Mouse (Mus musculus): ENCODE data around the gene Phactr2. TPM values are rescaled to one million over a fixed set of nuclear protein-coding genes. Genes with fewer than 3 reads are reported as not detected.
"Not testable (repeated sequence)": the region's sequence is repeated elsewhere in the genome, so short reads cannot be mapped to it uniquely, and the experiment has no call there.

Phactr2 gene
- polyA plus RNA-seq, 1 experiment = 6.6 TPM

DNA sequence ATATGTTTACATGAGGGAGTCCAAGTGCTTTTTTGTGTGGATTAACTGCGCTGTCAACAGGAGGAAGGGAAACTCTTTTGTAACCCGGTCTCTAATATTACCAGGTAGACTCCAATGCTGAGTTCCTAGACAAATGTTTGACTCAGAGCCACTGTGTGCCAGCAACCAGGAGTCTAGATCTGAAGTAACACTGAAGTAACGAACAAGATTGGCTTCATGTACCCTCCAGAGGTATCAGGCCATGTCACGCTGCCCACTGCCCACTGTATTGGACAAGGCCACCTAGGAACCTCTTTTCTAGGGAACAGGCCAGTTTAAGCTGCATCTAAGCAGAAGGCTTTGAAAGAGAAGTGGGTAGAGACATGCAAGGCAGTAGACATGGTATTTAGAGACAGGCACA lies 265.2 kb downstream of the Phactr2 start:
- no peaks in the 10 kb centered on the region for H3K4me1 ChIP-seq (ENCODE audit: control insufficient read depth, insufficient read depth, low read length)
- H3K9me3 ChIP-seq (replicated peaks; ENCODE audit: control insufficient read depth, insufficient read depth, low read length, poor library complexity, severe bottlenecking) = no peaks in the 10 kb centered on the region
- no peaks in the 10 kb centered on the region for H3K36me3 ChIP-seq (ENCODE audit: control insufficient read depth, insufficient read depth, low read length, poor library complexity, severe bottlenecking)
- H3K27ac ChIP-seq (ENCODE audit: insufficient read depth, low read length) = no peak overlapping the region
- H3K4me3 ChIP-seq (ENCODE audit: low read depth, low read length) = no peak overlapping the region
- H3K27me3 ChIP-seq (ENCODE audit: control insufficient read depth, insufficient read depth, low read length, poor library complexity, severe bottlenecking) = no peaks in the 10 kb centered on the region
- H3K9ac ChIP-seq (ENCODE audit: low read depth, poor library complexity, severe bottlenecking) = no peak overlapping the region
- no peak for TF ChIP-seq CTCF (IDR thresholded peaks at IDR 0.05; ENCODE audit: low read depth, low read length)

DNA sequence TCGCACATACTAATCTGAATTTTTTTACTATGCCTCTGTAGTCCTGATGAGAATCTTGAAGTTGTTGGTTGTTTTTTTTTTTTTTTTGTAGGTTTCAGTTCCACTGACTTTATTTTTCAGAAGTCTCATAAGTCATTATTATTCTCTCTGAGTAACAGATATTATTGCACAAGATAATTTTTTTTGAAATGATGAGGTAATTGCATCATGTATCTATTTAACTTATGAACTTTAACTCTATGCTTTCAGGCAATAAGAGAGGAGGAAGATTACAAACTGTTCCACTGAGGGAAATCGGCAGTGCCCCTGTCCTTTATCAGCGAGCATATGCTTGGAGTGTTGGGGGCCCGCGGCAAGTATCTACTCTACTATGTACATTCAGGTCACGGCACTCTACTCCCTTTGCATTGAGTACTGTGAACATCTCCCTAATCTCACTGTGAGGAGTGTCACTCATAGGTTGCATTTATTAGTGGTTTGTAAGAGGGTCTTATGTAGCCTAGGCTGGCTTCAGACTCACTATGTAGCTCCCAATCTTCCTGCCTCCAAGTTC lies 272.4 kb downstream of the Phactr2 start:
- no peak overlapping the region for H3K4me3 ChIP-seq (ENCODE audit: low read depth, low read length)
- TF ChIP-seq CTCF (IDR thresholded peaks at IDR 0.05; ENCODE audit: low read depth, low read length) = no peak
- TF ChIP-seq EP300 (IDR thresholded peaks at IDR 0.05; ENCODE audit: insufficient read depth, low read depth, low read length) = no peak
- TF ChIP-seq POLR2A (IDR thresholded peaks at IDR 0.05; ENCODE audit: insufficient read depth, low read length) = no peak
- H3K27me3 ChIP-seq (ENCODE audit: control insufficient read depth, insufficient read depth, low read length, poor library complexity, severe bottlenecking) = no peaks in the 10 kb centered on the region
- no peaks in the 10 kb centered on the region for H3K9me3 ChIP-seq (replicated peaks; ENCODE audit: control insufficient read depth, insufficient read depth, low read length, poor library complexity, severe bottlenecking)
- no peaks in the 10 kb centered on the region for H3K4me1 ChIP-seq (ENCODE audit: control insufficient read depth, insufficient read depth, low read length)
- no peak overlapping the region for H3K27ac ChIP-seq (ENCODE audit: insufficient read depth, low read length)
- no peaks in the 10 kb centered on the region for H3K36me3 ChIP-seq (ENCODE audit: control insufficient read depth, insufficient read depth, low read length, poor library complexity, severe bottlenecking)
- H3K9ac ChIP-seq (ENCODE audit: low read depth, poor library complexity, severe bottlenecking) = no peak overlapping the region

DNA sequence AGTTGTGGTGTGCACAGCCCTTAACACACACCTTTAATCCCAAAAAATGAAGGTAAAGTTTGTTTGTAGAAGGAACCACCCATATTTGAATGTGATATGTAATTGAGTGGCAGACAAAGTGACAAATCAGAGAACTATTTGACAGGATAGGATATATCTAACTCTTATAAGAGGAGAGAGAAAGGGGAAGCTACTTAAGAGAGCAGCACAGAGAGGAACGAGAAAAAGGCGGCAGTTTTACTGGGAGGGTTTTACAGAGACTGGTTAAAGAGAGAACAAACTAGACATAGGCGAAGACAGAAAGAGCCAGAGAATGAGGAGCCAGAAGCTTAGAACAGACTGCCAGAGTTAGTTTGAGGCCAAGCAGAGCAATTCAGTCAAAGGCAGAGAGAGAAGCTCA lies 273.4 kb downstream of the Phactr2 start:
- H3K36me3 ChIP-seq (ENCODE audit: control insufficient read depth, insufficient read depth, low read length, poor library complexity, severe bottlenecking) = no peaks in the 10 kb centered on the region
- H3K9ac ChIP-seq (ENCODE audit: low read depth, poor library complexity, severe bottlenecking) = no peak overlapping the region
- H3K9me3 ChIP-seq (replicated peaks; ENCODE audit: control insufficient read depth, insufficient read depth, low read length, poor library complexity, severe bottlenecking) = no peaks in the 10 kb centered on the region
- no peak for TF ChIP-seq CTCF (IDR thresholded peaks at IDR 0.05; ENCODE audit: low read depth, low read length)
- TF ChIP-seq EP300 (IDR thresholded peaks at IDR 0.05; ENCODE audit: insufficient read depth, low read depth, low read length) = no peak
- no peak for TF ChIP-seq POLR2A (IDR thresholded peaks at IDR 0.05; ENCODE audit: insufficient read depth, low read length)
- H3K4me3 ChIP-seq (ENCODE audit: low read depth, low read length) = no peak overlapping the region
- H3K4me1 ChIP-seq (ENCODE audit: control insufficient read depth, insufficient read depth, low read length) = no peaks in the 10 kb centered on the region
- H3K27me3 ChIP-seq (ENCODE audit: control insufficient read depth, insufficient read depth, low read length, poor library complexity, severe bottlenecking) = no peaks in the 10 kb centered on the region
- no peak overlapping the region for H3K27ac ChIP-seq (ENCODE audit: insufficient read depth, low read length)

DNA sequence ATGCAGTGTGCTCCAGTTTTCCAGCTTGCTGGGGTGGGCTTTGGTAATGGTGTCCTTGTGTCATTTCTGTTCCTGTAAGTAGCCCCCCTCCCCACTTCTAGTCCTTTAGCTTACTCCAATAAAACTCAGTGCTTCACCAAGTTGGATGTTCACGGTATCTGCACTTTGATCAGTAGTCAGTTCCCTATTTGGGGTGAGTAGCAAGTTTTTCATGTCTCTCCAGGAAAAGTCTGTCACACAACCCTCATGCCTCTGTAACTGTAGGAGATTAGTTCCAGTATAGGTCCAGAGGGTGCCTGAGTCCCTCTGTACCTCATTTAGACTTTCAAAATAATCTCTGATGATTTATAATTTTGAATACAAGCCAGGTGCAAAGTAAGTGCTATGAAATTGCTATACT lies 275.0 kb downstream of the Phactr2 start:
- H3K27ac ChIP-seq (ENCODE audit: insufficient read depth, low read length) = no peak overlapping the region
- H3K9me3 ChIP-seq (replicated peaks; ENCODE audit: control insufficient read depth, insufficient read depth, low read length, poor library complexity, severe bottlenecking) = no peaks in the 10 kb centered on the region
- H3K36me3 ChIP-seq (ENCODE audit: control insufficient read depth, insufficient read depth, low read length, poor library complexity, severe bottlenecking) = no peaks in the 10 kb centered on the region
- TF ChIP-seq EP300 (IDR thresholded peaks at IDR 0.05; ENCODE audit: insufficient read depth, low read depth, low read length) (no peak), POLR2A (IDR thresholded peaks at IDR 0.05; ENCODE audit: insufficient read depth, low read length) (no peak), CTCF (IDR thresholded peaks at IDR 0.05; ENCODE audit: low read depth, low read length) (no peak)
- H3K27me3 ChIP-seq (ENCODE audit: control insufficient read depth, insufficient read depth, low read length, poor library complexity, severe bottlenecking) = no peaks in the 10 kb centered on the region
- no peaks in the 10 kb centered on the region for H3K4me1 ChIP-seq (ENCODE audit: control insufficient read depth, insufficient read depth, low read length)
- H3K9ac ChIP-seq (ENCODE audit: low read depth, poor library complexity, severe bottlenecking) = no peak overlapping the region
- no peak overlapping the region for H3K4me3 ChIP-seq (ENCODE audit: low read depth, low read length)

DNA sequence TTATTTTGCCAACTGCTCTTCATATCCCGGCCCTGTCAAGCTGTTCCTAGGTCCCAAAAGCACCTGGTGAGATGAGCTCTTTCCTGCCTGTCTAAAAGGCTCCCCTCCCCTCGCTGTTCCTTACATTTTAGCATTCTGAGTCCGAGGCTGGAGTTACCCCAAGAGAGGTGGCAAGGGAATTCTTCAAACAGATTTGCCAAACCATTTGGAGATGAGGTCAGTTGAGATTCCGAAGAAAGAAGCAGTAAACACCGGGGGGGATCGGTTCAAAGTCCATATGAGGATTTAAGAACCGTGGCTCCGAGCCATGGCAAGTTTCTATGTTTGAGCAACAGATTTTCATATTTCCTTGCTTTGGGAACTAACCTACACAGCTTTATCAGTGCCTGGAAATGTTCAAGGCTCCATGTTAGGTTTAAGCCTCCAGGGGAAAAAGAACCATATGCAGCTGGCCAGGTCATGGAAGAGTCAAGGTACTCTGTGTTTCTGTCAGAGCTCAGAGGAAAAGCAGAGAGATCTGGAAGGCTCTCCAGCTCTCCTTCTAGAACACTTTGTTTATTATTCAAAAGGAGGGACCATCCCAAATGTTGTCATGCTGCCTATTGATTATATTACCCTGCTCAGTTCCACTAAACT lies 277.2 kb downstream of the Phactr2 start:
- H3K27me3 ChIP-seq (ENCODE audit: control insufficient read depth, insufficient read depth, low read length, poor library complexity, severe bottlenecking) = no peaks in the 10 kb centered on the region
- H3K27ac ChIP-seq (ENCODE audit: insufficient read depth, low read length) = no peak overlapping the region
- no peak overlapping the region for H3K4me3 ChIP-seq (ENCODE audit: low read depth, low read length)
- no peaks in the 10 kb centered on the region for H3K9me3 ChIP-seq (replicated peaks; ENCODE audit: control insufficient read depth, insufficient read depth, low read length, poor library complexity, severe bottlenecking)
- no peak overlapping the region for H3K9ac ChIP-seq (ENCODE audit: low read depth, poor library complexity, severe bottlenecking)
- H3K4me1 ChIP-seq (ENCODE audit: control insufficient read depth, insufficient read depth, low read length) = no peaks in the 10 kb centered on the region
- H3K36me3 ChIP-seq (ENCODE audit: control insufficient read depth, insufficient read depth, low read length, poor library complexity, severe bottlenecking) = no peaks in the 10 kb centered on the region
- no peak for TF ChIP-seq EP300 (IDR thresholded peaks at IDR 0.05; ENCODE audit: insufficient read depth, low read depth, low read length)
- no peak for TF ChIP-seq CTCF (IDR thresholded peaks at IDR 0.05; ENCODE audit: low read depth, low read length)

DNA sequence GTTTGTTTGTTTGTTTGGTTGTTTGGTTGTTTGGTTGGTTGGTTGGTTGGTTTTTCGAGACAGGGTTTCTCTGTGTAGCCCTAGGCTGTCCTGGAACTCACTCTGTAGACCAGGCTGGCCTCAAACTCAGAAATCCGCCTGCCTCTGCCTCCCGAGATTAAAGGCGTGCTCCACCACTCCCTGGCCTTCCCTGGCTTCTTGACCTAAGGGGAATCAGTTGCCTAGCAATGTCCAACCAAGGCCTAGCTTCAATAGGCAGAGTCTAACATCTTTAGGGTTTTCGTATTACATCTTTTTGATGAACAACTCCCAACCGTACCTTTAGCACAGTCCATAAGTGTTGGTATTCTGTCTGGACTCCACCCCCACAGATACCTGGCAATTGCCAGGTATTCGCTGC lies 280.7 kb downstream of the Phactr2 start:
- H3K4me1 ChIP-seq (ENCODE audit: control insufficient read depth, insufficient read depth, low read length); H3K9me3 ChIP-seq (replicated peaks; ENCODE audit: control insufficient read depth, insufficient read depth, low read length, poor library complexity, severe bottlenecking); H3K27me3 ChIP-seq (ENCODE audit: control insufficient read depth, insufficient read depth, low read length, poor library complexity, severe bottlenecking); H3K9ac ChIP-seq (ENCODE audit: low read depth, poor library complexity, severe bottlenecking); H3K27ac ChIP-seq (ENCODE audit: insufficient read depth, low read length); H3K4me3 ChIP-seq (ENCODE audit: low read depth, low read length): not testable (repeated sequence)
- H3K36me3 ChIP-seq (ENCODE audit: control insufficient read depth, insufficient read depth, low read length, poor library complexity, severe bottlenecking) = peaks cover 18% of the 10 kb centered on the region

Measured in ES-Bruce4 (cell line).